Mouse (Mus musculus) cerebellum, postnatal 10 days (tissue): ENCODE measurements at regions not wholly inside any gene's neighbourhood (a gene's known extent, or its start where the extent isn't known, plus 50 kb on each side); places are given as distances from the start of the nearest gene placed in this dataset.

Source experiments
- DNase-seq, 2 experiments: peaks; one replicate each; pipeline ENCODE4 v3.0.0; 2021; ENCODE audit warnings: mixed read lengths in 2 of 2

GRCm38 (mm10) chr14:103458340-103458739 lies 54.8 kb upstream of the Scel start:
- no peak for DNase-seq

GRCm38 (mm10) chr14:103456106-103456505 lies 57.0 kb upstream of the Scel start:
- no peak for DNase-seq

- no peak for DNase-seq
Measured at GRCm38 (mm10) chr14:103450756-103451155, 62.4 kb upstream of the Scel start.

GRCm38 (mm10) chr14:103449447-103449846 lies 63.7 kb upstream of the Scel start:
- no peak for DNase-seq

- no peak for DNase-seq
Measured at GRCm38 (mm10) chr14:103449033-103449432, 64.1 kb upstream of the Scel start.

- DNase-seq = peak; percentile 16 to 49
Measured at GRCm38 (mm10) chr14:103446671-103447070, 66.5 kb upstream of the Scel start.

GRCm38 (mm10) chr14:103441454-103442065 lies 71.6 kb upstream of the Scel start:
- no peak for DNase-seq

- DNase-seq = no peak
Measured at GRCm38 (mm10) chr14:103440243-103440642, 72.9 kb upstream of the Scel start.

GRCm38 (mm10) chr14:103434218-103434617 lies 78.9 kb upstream of the Scel start:
- peak; percentile 60 to 79 for DNase-seq

- peak; percentile 68 to 76 for DNase-seq
Measured at GRCm38 (mm10) chr14:103433106-103433505, 80.0 kb upstream of the Scel start.

GRCm38 (mm10) chr14:103427873-103428272 lies 81.3 kb upstream of the Mycbp2 start:
- no peak for DNase-seq

GRCm38 (mm10) chr14:103421305-103421822 lies 74.8 kb upstream of the Mycbp2 start:
- DNase-seq = peak; percentile 9 to 29

GRCm38 (mm10) chr14:103417110-103418061 lies 70.8 kb upstream of the Mycbp2 start:
- DNase-seq = no peak

GRCm38 (mm10) chr14:103404611-103405010 lies 58.0 kb upstream of the Mycbp2 start:
- no peak for DNase-seq

GRCm38 (mm10) chr14:103403054-103403453 lies 56.4 kb upstream of the Mycbp2 start:
- no peak for DNase-seq

- DNase-seq = no peak
Measured at GRCm38 (mm10) chr14:103401983-103402382, 55.4 kb upstream of the Mycbp2 start.

- no peak for DNase-seq
Measured at GRCm38 (mm10) chr14:103401280-103401679, 54.7 kb upstream of the Mycbp2 start.

GRCm38 (mm10) chr14:103398401-103398800 lies 51.8 kb upstream of the Mycbp2 start:
- DNase-seq = no peak
